Mouse (Mus musculus): ENCODE results near the gene Krtap1-3.
"Not testable (repeated sequence)": the region's sequence is repeated elsewhere in the genome, so short reads cannot be mapped to it uniquely, and the experiment has no call there.

Gene Krtap1-3

GRCm38 (mm10) chr11:99590981-99591380 lies at the start of gene Krtap1-3:
Gene Krtap1-3 (minus strand): TSS chr11:99591339.
- no peak for ATAC-seq (ENCODE audit: insufficient number of reproducible peaks, low FRiP score, low TSS enrichment)

DNA sequence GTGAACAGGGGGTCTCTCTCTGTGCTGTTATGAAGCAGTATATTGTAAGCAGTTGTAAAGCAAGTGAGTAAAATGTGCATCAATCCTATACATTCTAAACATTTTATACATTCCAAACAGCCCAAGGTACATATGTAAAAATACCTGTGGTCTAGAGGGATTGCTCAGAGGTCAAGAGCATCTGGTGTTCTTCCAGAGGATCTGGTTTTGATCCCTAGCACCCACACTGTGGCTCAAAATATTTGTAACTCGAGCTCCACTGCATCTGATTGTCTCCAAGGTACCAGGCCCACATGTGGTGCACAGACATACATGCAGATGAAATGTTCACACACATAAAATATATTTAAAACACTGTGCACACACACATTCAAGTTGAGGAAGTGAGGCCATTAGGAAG lies 49.8 kb upstream of the Krtap1-3 start:
- ATAC-seq (ENCODE audit: insufficient number of reproducible peaks, low FRiP score, low TSS enrichment): no peak

- ATAC-seq (ENCODE audit: insufficient number of reproducible peaks, low FRiP score, low TSS enrichment): no peak
Measured at GRCm38 (mm10) chr11:99637086-99637485, 45.9 kb upstream of the Krtap1-3 start.

GRCm38 (mm10) chr11:99634653-99635134 lies 43.6 kb upstream of the Krtap1-3 start, which contains the start of gene Krtap4-2:
Gene Krtap4-2 (minus strand): TSS chr11:99635084.
- no peak for ATAC-seq (ENCODE audit: insufficient number of reproducible peaks, low FRiP score, low TSS enrichment)

- no peak for ATAC-seq (ENCODE audit: insufficient number of reproducible peaks, low FRiP score, low TSS enrichment)
Measured at GRCm38 (mm10) chr11:99633293-99633692, 42.2 kb upstream of the Krtap1-3 start.

DNA sequence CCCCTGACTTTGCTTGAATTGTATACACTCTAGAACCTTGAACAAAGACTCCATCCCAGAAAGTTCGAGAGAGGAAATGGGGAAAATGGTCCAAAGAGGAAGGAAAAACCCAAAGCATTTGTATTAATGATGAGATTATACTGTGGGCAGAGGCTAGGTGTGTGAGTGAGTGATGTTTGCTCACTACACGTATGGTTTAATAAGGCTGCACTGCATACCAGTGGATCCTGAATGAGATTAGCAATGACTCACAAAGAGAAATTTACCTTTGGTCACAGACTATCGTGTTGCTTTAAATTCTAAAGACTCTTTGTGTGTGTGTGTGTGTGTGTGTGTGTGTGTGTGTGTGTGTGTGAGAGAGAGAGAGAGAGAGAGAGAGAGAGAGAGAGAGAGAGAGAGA lies 39.8 kb upstream of the Krtap1-3 start:
- ATAC-seq (ENCODE audit: insufficient number of reproducible peaks, low FRiP score, low TSS enrichment): no peak

GRCm38 (mm10) chr11:99628138-99628537 lies 37.0 kb upstream of the Krtap1-3 start, which contains the start of gene Krtap4-1:
Gene Krtap4-1 (minus strand): TSS chr11:99628238.
- ATAC-seq (ENCODE audit: insufficient number of reproducible peaks, low FRiP score, low TSS enrichment): no peak

- ATAC-seq (ENCODE audit: insufficient number of reproducible peaks, low FRiP score, low TSS enrichment): no peak
Measured at GRCm38 (mm10) chr11:99620335-99620734, 29.2 kb upstream of the Krtap1-3 start, which contains the start of gene Gm11562. Gene Gm11562 (minus strand): TSS chr11:99620435.

GRCm38 (mm10) chr11:99614796-99615363 lies 23.7 kb upstream of the Krtap1-3 start, which contains the start of gene Krtap2-4:
Gene Krtap2-4 (minus strand): TSS chr11:99614846.
- no peak for ATAC-seq (ENCODE audit: insufficient number of reproducible peaks, low FRiP score, low TSS enrichment)

DNA sequence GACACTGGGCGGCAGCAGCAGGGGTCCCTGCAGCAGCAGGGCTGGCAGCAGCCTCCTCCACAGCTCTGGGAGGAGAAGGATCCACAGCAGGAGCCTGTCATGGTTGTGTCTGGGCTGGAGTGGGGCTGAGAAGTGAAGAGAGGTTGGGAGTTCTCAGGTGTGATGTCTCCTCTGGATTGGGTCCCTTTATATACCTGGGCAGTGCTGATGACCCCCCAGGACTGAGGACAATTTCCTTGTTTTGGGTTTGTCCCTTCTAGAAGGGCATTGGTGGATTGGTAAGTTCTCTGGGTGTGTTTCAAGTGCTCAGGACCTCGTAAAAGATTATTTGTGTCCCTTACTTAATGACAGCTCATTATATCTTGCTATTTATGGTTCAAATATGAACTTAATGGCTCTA lies 18.9 kb upstream of the Krtap1-3 start, which contains the start of gene Gm11937:
Gm11937 (minus strand) TSS at position 101 of the 400 bp plus-strand sequence.
- ATAC-seq (ENCODE audit: insufficient number of reproducible peaks, low FRiP score, low TSS enrichment): not testable (repeated sequence)

DNA sequence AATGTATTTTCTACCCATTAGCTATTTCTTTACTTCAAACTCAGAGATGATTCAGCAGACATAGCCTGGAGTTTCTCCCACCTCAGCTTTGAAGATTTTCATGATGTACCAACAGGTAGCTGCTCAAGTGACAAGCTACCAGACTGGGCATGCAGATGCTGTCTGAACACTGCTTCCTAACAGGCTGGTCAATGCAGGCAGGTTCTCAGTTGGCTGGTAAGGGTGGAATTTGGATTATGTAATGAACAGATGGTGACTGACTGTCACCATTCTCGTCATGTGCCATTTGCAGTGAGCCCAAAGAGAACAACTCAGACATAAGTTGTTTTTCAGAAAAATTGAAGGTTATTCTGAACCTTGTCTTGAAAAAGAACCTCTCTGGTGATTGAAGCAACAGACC lies 18.0 kb upstream of the Krtap1-3 start:
- no peak for ATAC-seq (ENCODE audit: insufficient number of reproducible peaks, low FRiP score, low TSS enrichment)

GRCm38 (mm10) chr11:99603208-99603607 lies 12.1 kb upstream of the Krtap1-3 start, which contains the start of gene Gm11938:
Gene Gm11938 (minus strand): TSS chr11:99603308.
- not testable (repeated sequence) for ATAC-seq (ENCODE audit: insufficient number of reproducible peaks, low FRiP score, low TSS enrichment)

DNA sequence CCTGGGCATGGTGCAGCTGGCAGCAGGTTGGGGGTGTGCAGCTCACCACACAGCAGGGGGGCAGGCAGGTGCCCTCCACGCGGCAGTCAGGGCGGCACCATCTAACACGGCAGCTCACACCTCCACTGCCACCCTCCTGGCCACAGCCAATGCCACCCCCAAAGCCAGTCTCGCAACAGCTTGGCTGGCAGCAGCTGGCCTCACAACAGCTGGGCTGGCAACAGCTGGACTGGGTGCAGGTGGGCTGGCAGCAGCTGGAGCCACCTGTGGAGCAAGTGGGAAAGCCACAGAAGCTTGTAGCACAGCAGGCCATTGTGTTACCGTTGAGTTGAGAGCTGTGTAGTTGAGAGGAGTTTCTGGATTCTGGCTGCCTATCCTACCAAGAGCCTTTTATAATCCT lies 6.6 kb upstream of the Krtap1-3 start, which contains the start of gene Krtap9-3:
Krtap9-3 (minus strand) TSS at position 364 of the 400 bp plus-strand sequence.
- ATAC-seq (ENCODE audit: insufficient number of reproducible peaks, low FRiP score, low TSS enrichment): not testable (repeated sequence)

DNA sequence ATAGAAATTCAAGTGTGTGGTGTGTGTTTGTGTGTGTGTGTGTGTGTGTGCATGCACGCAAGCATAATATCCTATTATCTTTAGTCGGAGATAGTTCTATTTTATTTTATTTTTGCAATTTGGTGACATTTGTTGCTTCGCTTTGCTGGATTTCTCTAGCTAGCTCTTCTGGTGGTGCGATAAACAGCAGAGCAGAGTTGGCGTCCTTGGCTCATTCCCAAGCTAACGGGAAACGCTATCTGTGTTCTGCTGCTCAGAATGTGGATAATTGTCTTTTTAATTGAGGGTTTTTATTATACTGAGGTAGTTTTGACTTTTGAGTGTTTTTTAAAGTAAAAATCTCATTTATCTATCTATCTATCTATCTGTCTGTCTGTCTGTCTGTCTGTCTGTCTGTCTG lies 6.0 kb downstream of the Krtap1-3 start:
- no peak for ATAC-seq (ENCODE audit: insufficient number of reproducible peaks, low FRiP score, low TSS enrichment)

- no peak for ATAC-seq (ENCODE audit: insufficient number of reproducible peaks, low FRiP score, low TSS enrichment)
Measured at GRCm38 (mm10) chr11:99583245-99583704, 7.9 kb downstream of the Krtap1-3 start, which contains the start of gene Krtap1-4. Gene Krtap1-4 (minus strand): TSS chr11:99583654.

- no peak for ATAC-seq (ENCODE audit: insufficient number of reproducible peaks, low FRiP score, low TSS enrichment)
Measured at GRCm38 (mm10) chr11:99581564-99581963, 9.6 kb downstream of the Krtap1-3 start.

GRCm38 (mm10) chr11:99581051-99581450 lies 10.1 kb downstream of the Krtap1-3 start:
- no peak for ATAC-seq (ENCODE audit: insufficient number of reproducible peaks, low FRiP score, low TSS enrichment)

- ATAC-seq (ENCODE audit: insufficient number of reproducible peaks, low FRiP score, low TSS enrichment): no peak
Measured at GRCm38 (mm10) chr11:99580636-99581035, 10.5 kb downstream of the Krtap1-3 start, which contains the start of gene Krtap1-5. Gene Krtap1-5 (minus strand): TSS chr11:99581016.

DNA sequence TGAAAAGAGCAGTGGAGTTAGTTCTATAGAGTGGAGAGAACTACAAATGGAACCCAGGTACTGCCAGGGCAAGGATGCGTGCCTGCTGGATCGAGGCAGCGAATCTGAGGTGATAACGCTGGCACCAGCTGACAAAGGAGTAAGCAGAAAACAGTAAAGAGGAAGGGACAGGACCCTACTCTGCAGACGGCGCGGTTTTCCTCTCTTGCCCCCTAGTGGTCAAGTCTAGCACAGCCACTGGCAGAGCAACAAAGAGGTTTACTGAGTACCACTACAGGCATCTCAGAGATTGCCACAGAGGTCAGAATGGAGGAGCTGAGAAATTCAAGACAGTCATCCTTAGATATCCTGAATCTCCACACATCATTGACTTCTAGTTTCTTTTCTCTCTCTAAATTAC lies 17.0 kb downstream of the Krtap1-3 start:
- no peak; the same call in 1 of the 2 replicates for ATAC-seq (ENCODE audit: insufficient number of reproducible peaks, low FRiP score, low TSS enrichment)

- ATAC-seq (ENCODE audit: insufficient number of reproducible peaks, low FRiP score, low TSS enrichment): no peak
Measured at GRCm38 (mm10) chr11:99573164-99573563, 18.0 kb downstream of the Krtap1-3 start.

GRCm38 (mm10) chr11:99566530-99566929 lies 24.6 kb downstream of the Krtap1-3 start, which contains the start of gene Krtap3-1:
Gene Krtap3-1 (minus strand): TSS chr11:99566630.
- ATAC-seq (ENCODE audit: insufficient number of reproducible peaks, low FRiP score, low TSS enrichment): no peak
